Mouse (Mus musculus) G1E (cell line): Measurements from ENCODE around the gene Fgfr2.

Experiments
- CTCF ChIP-seq: IDR thresholded peaks from 2 replicates; pipeline ENCODE4 v1.5.1; 2012; ENCODE audit warnings: low read depth, low read length, inconsistent platforms, mixed read lengths
- GATA1 ChIP-seq: IDR thresholded peaks from 2 replicates; pipeline ENCODE4 v1.6.1; 2012; ENCODE audit warnings: borderline replicate concordance, low read length, inconsistent platforms, mixed read lengths
- GATA2 ChIP-seq: IDR thresholded peaks from 2 replicates; pipeline ENCODE4 v1.6.1; 2012; ENCODE audit warnings: low read depth, low read length, inconsistent platforms, borderline replicate concordance
- POLR2AphosphoS5 ChIP-seq: IDR thresholded peaks from 2 replicates; pipeline ENCODE4 v1.6.1; 2012; ENCODE audit warnings: low read depth, low read length, inconsistent platforms; ENCODE audit not compliant: insufficient replicate concordance
- TAL1 ChIP-seq: conservative IDR thresholded peaks from 2 replicates; pipeline ENCODE4 v1.6.1; 2012; ENCODE audit warnings: low read depth, low read length, inconsistent platforms, mixed read lengths

GRCm38 (mm10) chr7:132772440-132772839 lies 350.7 kb downstream of the Fgfr2 start:
- TF ChIP-seq TAL1 = peak; percentile 59; the same call in 1 of the 2 replicates
- no peak for TF ChIP-seq CTCF
- TF ChIP-seq POLR2AphosphoS5 = no peak
- TF ChIP-seq GATA1 = no peak
- TF ChIP-seq GATA2 = no peak
